Mouse (Mus musculus) MEL (cell line): ENCODE measurements around the gene Szt2. TPM values are rescaled to one million over a fixed set of nuclear protein-coding genes. Genes with fewer than 3 reads are reported as not detected.

ENCODE experiments used
- DNase-seq: peaks from one replicate; pipeline ENCODE4 v3.0.0; 2011; ENCODE audit warnings: low read depth, low spot score
- H3K27ac ChIP-seq: 2 replicates; pipeline ENCODE4 v1.5.1; 2012; ENCODE audit warnings: low read depth, mild to moderate bottlenecking, control low read depth, low read length, moderate library complexity; ENCODE audit not compliant: control insufficient read depth
- H3K27me3 ChIP-seq, 2 experiments: fragments of 150-350 bp in 1 of 2; sonication (generic) in 1 of 2; 2 replicates each; pipeline ENCODE4 v1.6.1; 2012; ENCODE audit warnings: low read length in 2 of 2, mild to moderate bottlenecking in 2 of 2, improper control_type of control experiment in 1 of 2, moderate library complexity in 1 of 2; ENCODE audit not compliant: insufficient read depth in 2 of 2, control insufficient read depth in 1 of 2
- H3K36me3 ChIP-seq, 2 experiments: 2 replicates each; pipeline ENCODE4 v1.6.1; 2012 to 2014; ENCODE audit warnings: low read length in 2 of 2, improper control_type of control experiment in 1 of 2, inconsistent platforms in 1 of 2, mild to moderate bottlenecking in 1 of 2; ENCODE audit not compliant: insufficient read depth in 2 of 2, control insufficient read depth in 1 of 2
- H3K4me1 ChIP-seq, 2 experiments: fragments of 150-350 bp in 1 of 2; sonication (generic) in 1 of 2; 2 replicates each; pipeline ENCODE4 v1.6.1; 2012; ENCODE audit warnings: low read length in 2 of 2, improper control_type of control experiment in 1 of 2, mild to moderate bottlenecking in 1 of 2; ENCODE audit not compliant: insufficient read depth in 2 of 2, control insufficient read depth in 1 of 2
- H3K4me3 ChIP-seq, 2 experiments: fragments of 150-350 bp in 1 of 2; sonication (generic) in 1 of 2; 2 replicates each; pipeline ENCODE4 v1.5.1; 2012; ENCODE audit warnings: low read depth in 2 of 2, low read length in 2 of 2, mild to moderate bottlenecking in 2 of 2, moderate library complexity in 2 of 2, control low read depth in 1 of 2, improper control_type of control experiment in 1 of 2; ENCODE audit not compliant: control insufficient read depth in 1 of 2, insufficient read depth in 1 of 2
- H3K79me2 ChIP-seq: 2 replicates; pipeline ENCODE4 v1.6.1; 2012; ENCODE audit warnings: mild to moderate bottlenecking, low read length, moderate library complexity; ENCODE audit not compliant: control insufficient read depth, poor library complexity, insufficient read depth
- H3K9ac ChIP-seq: 2 replicates; pipeline ENCODE4 v1.6.1; 2012; ENCODE audit warnings: low read depth, mild to moderate bottlenecking, control low read depth, low read length, moderate library complexity; ENCODE audit not compliant: control insufficient read depth, poor library complexity, severe bottlenecking
- H3K9me3 ChIP-seq: fragments of 150-350 bp; sonication (generic); replicated peaks from 2 replicates; pipeline ENCODE4 v1.6.1; 2012; ENCODE audit warnings: mild to moderate bottlenecking, low read length, improper control_type of control experiment, moderate library complexity; ENCODE audit not compliant: insufficient read depth
- CHD2 ChIP-seq: IDR thresholded peaks from 2 replicates; pipeline ENCODE4 v1.6.1; 2011; ENCODE audit warnings: low read length, improper control_type of control experiment
- E2F4 ChIP-seq: IDR thresholded peaks from 2 replicates; pipeline ENCODE4 v1.6.1; 2011; ENCODE audit warnings: low read depth, low read length, improper control_type of control experiment, borderline replicate concordance
- EP300 ChIP-seq, 2 experiments: IDR thresholded peaks; 2 replicates each; pipeline ENCODE4 v1.6.1; 2011; ENCODE audit warnings: improper control_type of control experiment in 2 of 2, low read length in 2 of 2, low read depth in 1 of 2, mild to moderate bottlenecking in 1 of 2
- GABPA ChIP-seq: IDR thresholded peaks from 2 replicates; pipeline ENCODE4 v1.6.1; 2012; ENCODE audit warnings: low read depth, mild to moderate bottlenecking, inconsistent platforms, low read length, improper control_type of control experiment, moderate library complexity
- HCFC1 ChIP-seq: IDR thresholded peaks from 2 replicates; pipeline ENCODE4 v1.6.1; 2012; ENCODE audit warnings: low read depth, mild to moderate bottlenecking, inconsistent platforms, low read length, improper control_type of control experiment, moderate library complexity
- JUND ChIP-seq: IDR thresholded peaks from 2 replicates; pipeline ENCODE4 v1.6.1; 2011; ENCODE audit warnings: low read depth, mild to moderate bottlenecking, improper control_type of control experiment, low read length
- MAFK ChIP-seq: IDR thresholded peaks from 2 replicates; pipeline ENCODE4 v1.6.1; 2011; ENCODE audit warnings: low read depth, mild to moderate bottlenecking, low read length, improper control_type of control experiment, borderline replicate concordance
- MAX ChIP-seq: IDR thresholded peaks from 2 replicates; pipeline ENCODE4 v1.6.1; 2011; ENCODE audit warnings: low read length, improper control_type of control experiment
- MAZ ChIP-seq: IDR thresholded peaks from 2 replicates; pipeline ENCODE4 v1.6.1; 2012; ENCODE audit warnings: low read depth, mild to moderate bottlenecking, inconsistent platforms, low read length, improper control_type of control experiment
- MEF2A ChIP-seq: IDR thresholded peaks from 2 replicates; pipeline ENCODE4 v1.6.1; 2014; ENCODE audit warnings: low read depth, mild to moderate bottlenecking, inconsistent platforms, low read length, improper control_type of control experiment; ENCODE audit not compliant: poor library complexity, insufficient replicate concordance, severe bottlenecking; ENCODE audit errors: extremely low read depth
- MXI1 ChIP-seq: IDR thresholded peaks from 2 replicates; pipeline ENCODE4 v1.6.1; 2011; ENCODE audit warnings: mild to moderate bottlenecking, low read depth, low read length, improper control_type of control experiment
- MYB ChIP-seq: IDR thresholded peaks from 2 replicates; pipeline ENCODE4 v1.6.1; 2011; ENCODE audit warnings: mild to moderate bottlenecking, low read depth, low read length, improper control_type of control experiment
- POLR2A ChIP-seq, 2 experiments: IDR thresholded peaks; 2 replicates each; pipeline ENCODE4 v1.6.1; 2011 to 2012; ENCODE audit warnings: low read length in 2 of 2, mild to moderate bottlenecking in 2 of 2, control low read depth in 1 of 2, improper control_type of control experiment in 1 of 2, low read depth in 1 of 2, moderate library complexity in 1 of 2; ENCODE audit not compliant: control insufficient read depth in 1 of 2, insufficient read depth in 1 of 2, poor library complexity in 1 of 2
- POLR2AphosphoS2 ChIP-seq: IDR thresholded peaks from 2 replicates; pipeline ENCODE4 v1.6.1; 2011; ENCODE audit warnings: low read length, improper control_type of control experiment
- POLR2AphosphoS5 ChIP-seq: IDR thresholded peaks from 2 replicates; pipeline ENCODE4 v1.6.1; 2012; ENCODE audit warnings: low read depth, borderline replicate concordance, mild to moderate bottlenecking, inconsistent platforms, low read length, moderate library complexity, mixed read lengths
- RCOR1 ChIP-seq: IDR thresholded peaks from 2 replicates; pipeline ENCODE4 v1.6.1; 2012; ENCODE audit warnings: low read depth, mild to moderate bottlenecking, inconsistent platforms, low read length, improper control_type of control experiment
- SIN3A ChIP-seq: IDR thresholded peaks from 2 replicates; pipeline ENCODE4 v1.6.1; 2012; ENCODE audit warnings: low read length, improper control_type of control experiment, inconsistent platforms
- SMC3 ChIP-seq: IDR thresholded peaks from 2 replicates; pipeline ENCODE4 v1.6.1; 2011; ENCODE audit warnings: low read depth, low read length, improper control_type of control experiment
- TCF12 ChIP-seq: IDR thresholded peaks from 2 replicates; pipeline ENCODE4 v1.6.1; 2014; ENCODE audit warnings: low read depth, mild to moderate bottlenecking, inconsistent platforms, low read length, improper control_type of control experiment, moderate library complexity
- UBTF ChIP-seq: IDR thresholded peaks from 2 replicates; pipeline ENCODE4 v1.6.1; 2012; ENCODE audit warnings: low read depth, mild to moderate bottlenecking, inconsistent platforms, low read length, improper control_type of control experiment, moderate library complexity, borderline replicate concordance; ENCODE audit not compliant: insufficient read depth
- USF1 ChIP-seq: IDR thresholded peaks from 2 replicates; pipeline ENCODE4 v1.6.1; 2014; ENCODE audit warnings: low read depth, mild to moderate bottlenecking, inconsistent platforms, low read length, improper control_type of control experiment, moderate library complexity
- USF2 ChIP-seq, 2 experiments: IDR thresholded peaks; 2 replicates each; pipeline ENCODE4 v1.6.1; 2011 to 2012; ENCODE audit warnings: improper control_type of control experiment in 2 of 2, low read length in 2 of 2, borderline replicate concordance in 1 of 2, inconsistent platforms in 1 of 2, low read depth in 1 of 2, mild to moderate bottlenecking in 1 of 2; ENCODE audit not compliant: insufficient read depth in 1 of 2
- ZKSCAN1 ChIP-seq: IDR thresholded peaks from 2 replicates; pipeline ENCODE4 v1.6.1; 2012; ENCODE audit warnings: low read depth, mild to moderate bottlenecking, inconsistent platforms, low read length, improper control_type of control experiment, moderate library complexity
- ZNF384 ChIP-seq: IDR thresholded peaks from 2 replicates; pipeline ENCODE4 v1.6.1; 2012; ENCODE audit warnings: low read depth, mild to moderate bottlenecking, inconsistent platforms, low read length, improper control_type of control experiment
- polyA plus RNA-seq, 2 experiments: library from polyadenylated mRNA; stranded (reverse) in 1 of 2; unstranded in 1 of 2; fragments of >175 nt in 1 of 2; fragments of >200 nt in 1 of 2; gene quantifications; 2 replicates each; pipeline versions ENCODE4 v1.2.1 to v1.2.4; 2012; ENCODE audit warnings: low replicate concordance in 2 of 2, low read depth in 1 of 2; ENCODE audit not compliant: insufficient read length in 2 of 2, insufficient read depth in 1 of 2, missing spikeins in 1 of 2
- total RNA-seq: library from RNA; depleted of rRNA; stranded (reverse); fragments of 300-350 nt; gene quantifications from 2 replicates; pipeline ENCODE4 v1.2.3, GENCODE M21; 2012

The Szt2 gene
- total and polyA plus RNA-seq, 3 experiments = 5.7 to 24.0 TPM; not detected in 1

GRCm38 (mm10) chr4:118367551-118367950 is 41.5 kb downstream of the Szt2 start:
- no peaks in the 10 kb centered on the region for H3K79me2 ChIP-seq
- no peaks in the 10 kb centered on the region for H3K9me3 ChIP-seq
- TF ChIP-seq HCFC1 (no peak), POLR2AphosphoS2 (no peak), JUND (no peak), MAZ (no peak), USF1 (no peak), EP300 (IDR thresholded peaks at IDR 0.05; ENCODE audit: low read depth in 1 of 2, low read length in 2 of 2) (no peak), E2F4 (no peak), MXI1 (no peak), MAX (no peak), USF2 (IDR thresholded peaks at IDR 0.05; ENCODE audit: borderline replicate concordance in 1 of 2, insufficient read depth in 1 of 2, low read depth in 1 of 2, low read length in 2 of 2) (no peak), TCF12 (no peak)
- DNase-seq = no peak
- no peak overlapping the region for H3K27ac ChIP-seq
- H3K4me3 ChIP-seq = no peak overlapping the region
- no peaks in the 10 kb centered on the region for H3K4me1 ChIP-seq
- no peak overlapping the region for H3K9ac ChIP-seq
- H3K27me3 ChIP-seq = no peaks in the 10 kb centered on the region
- no peaks in the 10 kb centered on the region; a peak in 1 of 4 replicates for H3K36me3 ChIP-seq

GRCm38 (mm10) chr4:118365991-118366390 is 43.1 kb downstream of the Szt2 start:
- Histone ChIP-seq H3K9me3 (no peaks in the 10 kb centered on the region), H3K27me3 (no peaks in the 10 kb centered on the region), H3K27ac (no peak overlapping the region), H3K9ac (no peak overlapping the region), H3K4me1 (0 out of 4 replicates have a peak, but pooled peaks cover 0 to under 1% of the 10 kb centered on the region in 2 experiments), H3K79me2 (no peaks in the 10 kb centered on the region), H3K36me3 (peaks cover 0 to 1% of the 10 kb centered on the region in 2 experiments; a peak in 2 of 4 replicates), H3K4me3 (no peak overlapping the region)
- TF ChIP-seq ZNF384 (no peak), MYB (no peak), MAFK (no peak), MEF2A (no peak), ZKSCAN1 (no peak), GABPA (no peak), UBTF (no peak), POLR2A (IDR thresholded peaks at IDR 0.05; ENCODE audit: control insufficient read depth in 1 of 2, insufficient read depth in 1 of 2, low read depth in 1 of 2, low read length in 2 of 2, poor library complexity in 1 of 2) (no peak), MAZ (no peak), RCOR1 (no peak), USF1 (no peak), USF2 (IDR thresholded peaks at IDR 0.05; ENCODE audit: borderline replicate concordance in 1 of 2, insufficient read depth in 1 of 2, low read depth in 1 of 2, low read length in 2 of 2) (no peak), POLR2AphosphoS5 (no peak; the same call in 1 of the 2 replicates), SMC3 (no peak), SIN3A (no peak), JUND (no peak), CHD2 (no peak)
- no peak for DNase-seq
